Mouse (Mus musculus) intestine, postnatal 0 days (tissue): Measurements from ENCODE around the gene 6030468B19Rik. TPM values are rescaled to one million over a fixed set of nuclear protein-coding genes. Genes with fewer than 3 reads are reported as not detected.
A peak's percentile ranks its signal among the peaks of the same experiment; 100 is the strongest.
"Not testable (repeated sequence)": the region's sequence is repeated elsewhere in the genome, so short reads cannot be mapped to it uniquely, and the experiment has no call there.

Source experiments
- ATAC-seq: fragments of 200-750 bp; cut with Nextera tagmentation; 2 replicates; pipeline ENCODE4 v1.8.0; 2017; ENCODE audit warnings: mild to moderate bottlenecking, moderate TSS enrichment, moderate library complexity
- H3K27ac ChIP-seq: fragments of 300-500 bp; sonication (generic); 2 replicates; pipeline ENCODE4 v1.5.1; 2014; ENCODE audit warnings: mild to moderate bottlenecking, low read depth, low read length, moderate library complexity
- H3K27me3 ChIP-seq: fragments of 300-500 bp; sonication (generic); replicated peaks from 2 replicates; pipeline ENCODE4 v1.6.1; 2014; ENCODE audit warnings: low read length, mixed read lengths; ENCODE audit not compliant: control insufficient read depth, insufficient read depth
- H3K36me3 ChIP-seq: fragments of 300-500 bp; sonication (generic); 2 replicates; pipeline ENCODE4 v1.6.1; 2014; ENCODE audit warnings: mild to moderate bottlenecking, moderate library complexity; ENCODE audit not compliant: control insufficient read depth, insufficient read depth
- H3K4me1 ChIP-seq: fragments of 300-500 bp; sonication (generic); replicated peaks from 2 replicates; pipeline ENCODE4 v1.6.1; 2014; ENCODE audit warnings: antibody characterized with exemption, low read length, mixed read lengths; ENCODE audit not compliant: control insufficient read depth, insufficient read depth
- H3K4me2 ChIP-seq: fragments of 300-500 bp; sonication (generic); replicated peaks from 2 replicates; pipeline ENCODE4 v1.6.1; 2014; ENCODE audit warnings: low read depth, mild to moderate bottlenecking, moderate library complexity
- H3K4me3 ChIP-seq: fragments of 300-500 bp; sonication (generic); 2 replicates; pipeline ENCODE4 v1.5.1; 2014; ENCODE audit warnings: low read depth, low read length
- H3K9ac ChIP-seq: fragments of 300-500 bp; sonication (generic); 2 replicates; pipeline ENCODE4 v1.6.1; 2014; ENCODE audit warnings: mild to moderate bottlenecking, low read depth, low read length
- H3K9me3 ChIP-seq: fragments of 300-500 bp; sonication (generic); 2 replicates; pipeline ENCODE4 v1.6.1; 2016; ENCODE audit warnings: mixed run types; ENCODE audit not compliant: control insufficient read depth
- CTCF ChIP-seq: sonication (generic); IDR thresholded peaks from 2 replicates; pipeline ENCODE4 v1.5.1; 2016; ENCODE audit warnings: low read depth, mild to moderate bottlenecking, control low read depth, antibody characterized with exemption, moderate library complexity
- WGBS: fragments of 180-500 bp; shearing (Covaris S2); extraction: QIAGEN DNeasy Blood & Tissue Kit; methylation state at CpG from one replicate; pipeline ENCODE4 v1.1.7; 2014; 5-methylcytosine and 5-hydroxymethylcytosine counted together
- polyA plus RNA-seq: library from polyadenylated mRNA; unstranded; fragments of >200 nt; fragmentation: Nextera tagmentation; extraction: Ambion mirVana; gene quantifications from 2 replicates; pipeline ENCODE4 v1.2.1, GENCODE M21; 2015

Gene 6030468B19Rik
- polyA plus RNA-seq, 1 experiment from 2014 or later: not detected

DNA sequence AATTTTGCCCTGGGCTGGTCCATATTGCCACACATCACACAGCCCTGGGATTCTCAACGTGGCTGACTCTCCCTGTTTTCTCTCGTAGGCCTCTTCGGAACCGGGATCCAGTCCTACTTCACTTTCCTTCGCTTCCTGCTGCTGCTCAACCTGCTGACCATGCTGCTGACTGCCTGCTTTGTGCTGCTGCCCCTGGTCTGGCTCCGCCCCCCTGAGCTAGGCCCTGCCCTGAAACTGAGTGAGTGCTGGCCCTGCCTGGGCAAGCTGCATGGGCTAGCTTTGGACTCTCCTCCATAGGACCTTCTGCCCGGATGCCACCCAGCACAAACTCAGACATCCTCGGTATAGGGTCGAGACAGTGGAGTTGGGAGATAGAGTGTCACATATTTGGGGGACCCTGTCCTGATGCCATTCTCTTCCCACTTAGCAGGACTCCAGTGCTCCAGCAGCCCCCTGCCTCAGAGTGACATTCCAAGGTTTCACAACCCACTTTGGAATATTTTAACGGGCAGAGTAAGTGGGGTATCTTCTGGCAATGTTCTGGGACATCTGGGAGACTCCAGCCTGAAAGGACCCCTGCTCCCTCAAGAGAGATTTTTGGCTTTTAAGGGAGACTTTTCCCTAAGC is 13.7 kb upstream of the 6030468B19Rik start:
- ATAC-seq: no peak
- no peaks in the 10 kb centered on the region for H3K36me3 ChIP-seq
- peaks cover 14% of the 10 kb centered on the region; the same call in 1 of the 2 replicates for H3K4me1 ChIP-seq
- no peak overlapping the region for H3K27ac ChIP-seq
- no peak for TF ChIP-seq CTCF
- H3K9me3 ChIP-seq: no peaks in the 10 kb centered on the region
- no peak overlapping the region for H3K9ac ChIP-seq
- peak overlapping the region; percentile 95 for H3K4me2 ChIP-seq
- WGBS: 48% methylated on average over 10 of the region's 10 CpGs
- 0 out of 2 replicates have a peak overlapping the region, but pooled peaks have one; percentile 17 for H3K4me3 ChIP-seq
- H3K27me3 ChIP-seq: no peaks in the 10 kb centered on the region

GRCm38 (mm10) chr11:117786294-117786693 is 11.2 kb upstream of the 6030468B19Rik start:
- no peak overlapping the region for H3K9ac ChIP-seq
- peaks cover 13% of the 10 kb centered on the region; the same call in 1 of the 2 replicates for H3K4me1 ChIP-seq
- no peak overlapping the region for H3K4me2 ChIP-seq
- H3K36me3 ChIP-seq: no peaks in the 10 kb centered on the region
- H3K27me3 ChIP-seq: no peaks in the 10 kb centered on the region
- 10% methylated on average over 10 of the region's 10 CpGs for WGBS
- no peak overlapping the region for H3K27ac ChIP-seq
- peak; percentile 87 for TF ChIP-seq CTCF
- H3K9me3 ChIP-seq: no peaks in the 10 kb centered on the region
- no peak overlapping the region for H3K4me3 ChIP-seq
- no peak for ATAC-seq

DNA sequence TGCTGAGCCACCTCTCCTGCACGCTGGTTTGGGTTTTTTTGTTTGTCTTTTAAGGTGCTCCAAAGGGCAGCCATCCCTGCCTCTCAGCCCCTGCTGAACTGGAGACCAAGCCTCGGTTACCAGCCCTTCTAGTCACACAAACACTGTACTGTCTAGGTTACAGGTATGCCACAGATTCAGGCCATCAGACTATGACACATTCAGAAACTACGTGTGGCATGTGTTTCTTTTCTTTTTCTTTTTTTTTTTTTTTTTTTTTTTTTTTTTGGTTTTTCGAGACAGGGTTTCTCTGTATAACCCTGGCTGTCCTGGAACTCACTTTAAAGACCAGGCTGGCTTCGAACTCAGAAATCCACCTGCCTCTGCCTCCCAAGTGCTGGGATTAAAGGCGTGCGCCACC is 9.0 kb upstream of the 6030468B19Rik start:
- not testable (repeated sequence) for H3K27ac ChIP-seq, H3K4me3 ChIP-seq, H3K4me2 ChIP-seq, ATAC-seq, H3K9me3 ChIP-seq, H3K36me3 ChIP-seq, H3K9ac ChIP-seq, H3K27me3 ChIP-seq, H3K4me1 ChIP-seq
- 82% methylated on average over 7 of the region's 7 CpGs for WGBS

DNA sequence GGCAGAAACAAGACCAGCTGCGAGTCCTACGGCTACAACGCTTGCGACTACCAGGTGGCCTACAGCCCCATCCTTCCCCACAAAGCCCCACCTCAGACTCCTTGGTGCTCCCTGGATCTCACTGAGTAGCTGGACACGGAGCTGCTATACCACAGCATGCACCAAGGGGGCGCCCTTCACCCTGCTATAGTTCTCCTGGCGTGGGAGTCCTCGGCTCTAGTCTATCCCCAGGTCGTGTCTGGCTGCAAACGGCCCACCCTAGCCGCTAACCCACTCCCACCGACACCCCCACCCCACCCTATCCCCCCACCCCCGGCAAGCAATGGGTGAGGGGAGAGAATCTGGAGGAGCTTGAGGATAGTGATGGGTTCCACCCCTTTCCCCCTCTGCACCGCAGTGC is 7.2 kb upstream of the 6030468B19Rik start:
- H3K27me3 ChIP-seq: no peaks in the 10 kb centered on the region
- peak overlapping the region; percentile 85 for H3K27ac ChIP-seq
- peak; percentile 69 for ATAC-seq
- peak overlapping the region; percentile 65 for H3K4me2 ChIP-seq
- H3K4me1 ChIP-seq: 0 out of 2 replicates have a peak, but pooled peaks cover 3% of the 10 kb centered on the region
- H3K36me3 ChIP-seq: no peaks in the 10 kb centered on the region
- peak overlapping the region; percentile 34 for H3K4me3 ChIP-seq
- H3K9ac ChIP-seq: no peak overlapping the region
- H3K9me3 ChIP-seq: no peaks in the 10 kb centered on the region
- under 1% methylated on average over 14 of the region's 14 CpGs for WGBS
- peak; percentile 91 for TF ChIP-seq CTCF

DNA sequence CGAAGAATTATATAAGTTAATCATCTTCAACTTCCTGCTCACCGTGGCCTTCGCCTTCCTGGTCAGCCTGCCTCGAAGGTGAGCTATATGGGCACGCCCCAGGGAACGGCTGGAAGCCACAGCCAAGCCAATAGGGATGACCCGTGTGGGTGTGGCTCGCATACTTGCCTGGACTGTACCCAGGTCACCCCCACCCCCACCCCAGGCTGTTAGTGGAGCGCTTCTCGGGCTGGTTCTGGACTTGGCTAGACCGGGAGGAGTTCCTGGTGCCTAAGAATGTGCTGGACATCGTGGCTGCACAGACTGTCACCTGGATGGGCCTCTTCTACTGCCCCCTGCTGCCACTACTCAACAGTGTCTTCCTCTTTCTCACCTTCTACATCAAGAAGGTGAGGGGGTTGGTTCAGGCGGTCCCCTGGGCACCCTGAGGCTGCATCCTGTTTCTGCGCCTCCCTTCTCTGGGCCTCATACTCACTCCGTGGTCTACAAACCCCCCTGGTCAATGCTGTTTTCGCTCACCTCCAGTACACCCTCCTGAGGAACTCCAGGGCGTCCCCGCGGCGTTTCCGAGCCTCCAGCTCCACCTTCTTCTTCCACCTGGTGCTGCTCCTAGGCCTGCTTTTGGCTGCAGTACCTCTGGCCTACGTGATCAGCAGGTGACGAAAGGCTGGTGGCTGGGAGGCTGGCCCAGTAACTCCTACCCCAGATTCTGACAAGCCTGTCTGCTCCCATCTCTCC is 6.6 kb upstream of the 6030468B19Rik start:
- TF ChIP-seq CTCF: peak; percentile 64
- Histone ChIP-seq H3K4me1 (0 out of 2 replicates have a peak, but pooled peaks cover 3% of the 10 kb centered on the region), H3K9me3 (no peaks in the 10 kb centered on the region), H3K4me2 (peak overlapping the region; percentile 65), H3K9ac (peak overlapping the region; percentile 50), H3K27me3 (no peaks in the 10 kb centered on the region), H3K27ac (peak overlapping the region; percentile 85), H3K4me3 (peak overlapping the region; percentile 34), H3K36me3 (no peaks in the 10 kb centered on the region)
- WGBS: 30% methylated on average over 23 of the region's 23 CpGs
- peak; percentile 95 for ATAC-seq

DNA sequence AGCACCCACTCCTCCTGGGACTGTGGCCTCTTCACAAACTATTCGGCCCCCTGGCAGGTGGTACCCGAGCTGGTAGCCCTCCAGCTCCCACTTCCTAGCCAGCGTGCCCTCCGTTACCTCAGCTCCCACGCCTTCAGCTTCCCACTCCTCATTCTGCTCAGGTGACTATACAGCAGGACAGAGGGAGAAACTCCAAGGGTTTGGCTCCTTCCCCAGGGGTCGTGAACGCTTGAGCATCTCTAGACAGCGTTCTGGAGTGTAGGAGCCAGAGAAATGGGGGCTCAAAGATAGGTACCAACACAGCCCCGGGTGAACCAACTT is 6.1 kb upstream of the 6030468B19Rik start:
- Histone ChIP-seq H3K27me3 (no peaks in the 10 kb centered on the region), H3K4me1 (0 out of 2 replicates have a peak, but pooled peaks cover 3% of the 10 kb centered on the region), H3K4me3 (peak overlapping the region; percentile 34), H3K9ac (peak overlapping the region; percentile 50; the same call in 1 of the 2 replicates), H3K36me3 (no peaks in the 10 kb centered on the region), H3K4me2 (peak overlapping the region; percentile 65), H3K27ac (peak overlapping the region; percentile 85), H3K9me3 (no peaks in the 10 kb centered on the region)
- 83% methylated on average over 9 of the region's 9 CpGs for WGBS
- TF ChIP-seq CTCF: no peak
- ATAC-seq: no peak
